Mouse (Mus musculus) heart, adult 2 months (tissue): ENCODE measurements around the gene Mrfap1.

ENCODE experiments used
- CTCF ChIP-seq: fragments of 200-600 bp; IDR thresholded peaks from 2 replicates; pipeline ENCODE4 v1.8.1; 2022; ENCODE audit warnings: antibody characterized with exemption, mild to moderate bottlenecking, moderate library complexity
- POLR2A ChIP-seq: fragments of 200-500 bp; IDR thresholded peaks from 2 replicates; pipeline ENCODE4 v1.6.1; 2011; ENCODE audit warnings: mild to moderate bottlenecking, low read depth, low read length, control low read depth; ENCODE audit not compliant: insufficient read depth

DNA sequence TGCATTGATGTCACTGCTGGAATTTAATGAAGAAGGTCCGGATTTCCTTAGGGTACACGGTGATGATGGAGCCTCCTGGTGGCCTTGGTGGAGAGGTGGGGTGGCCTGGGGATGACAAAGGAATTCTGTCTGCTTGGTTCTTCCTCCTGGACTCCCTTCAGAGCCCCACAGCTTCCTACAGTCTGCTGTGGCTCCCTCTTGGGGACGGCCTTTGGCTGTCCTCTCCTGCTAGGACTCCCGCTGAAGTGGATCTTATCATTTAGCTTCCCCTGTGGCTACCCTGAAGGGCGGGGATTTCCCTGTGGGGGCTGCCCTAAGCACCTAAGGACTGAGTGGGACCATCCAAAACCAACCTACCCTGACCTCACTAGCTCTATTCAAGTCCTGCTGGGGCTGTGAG is 10.5 kb upstream of the Mrfap1 start:
- TF ChIP-seq CTCF (peak; percentile 41), POLR2A (no peak)
